Mouse (Mus musculus): ENCODE data around the gene Rad51d. TPM values are rescaled to one million over a fixed set of nuclear protein-coding genes. Genes with fewer than 3 reads are reported as not detected.

The Rad51d gene
- total and polyA plus RNA-seq, 2 experiments: 4.0 to 8.1 TPM

DNA sequence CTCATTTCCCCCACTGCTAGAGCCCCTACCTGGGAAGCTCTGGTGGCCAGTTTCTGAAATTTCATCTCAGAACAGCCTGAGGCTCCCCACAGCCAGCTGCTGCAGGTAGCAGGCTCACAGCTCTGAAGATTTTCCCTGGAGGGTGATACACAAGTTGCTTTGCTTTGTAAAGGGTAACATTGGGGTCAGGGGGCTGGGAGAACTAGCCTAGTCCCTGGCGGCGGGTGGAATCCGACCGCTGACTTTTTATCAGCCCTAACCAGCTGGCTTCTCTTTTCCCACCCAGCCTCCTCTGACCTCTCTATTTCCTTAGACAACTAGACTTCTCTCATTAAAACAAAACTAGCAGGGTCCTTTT is 44.4 kb downstream of the Rad51d start:
- no peaks in the 10 kb centered on the region for H3K27me3 ChIP-seq (ENCODE audit: control insufficient read depth, insufficient read depth, low read length)
- 7% methylated on average over 4 of the region's 4 CpGs for WGBS
- peak overlapping the region; percentile 87 for H3K27ac ChIP-seq (replicated peaks; ENCODE audit: insufficient read depth, low read depth, low read length)
- H3K4me1 ChIP-seq (ENCODE audit: control insufficient read depth, insufficient read depth, low read length): peaks cover 12% of the 10 kb centered on the region
- no peak for DNase-seq (ENCODE audit: extremely low read depth, low read depth, low spot score)
- TF ChIP-seq CTCF (IDR thresholded peaks at IDR 0.05; ENCODE audit: low read depth, low read length): no peak
- no peak for TF ChIP-seq POLR2A (IDR thresholded peaks at IDR 0.05; ENCODE audit: extremely low read depth, insufficient read depth, low read length)
- H3K9ac ChIP-seq (ENCODE audit: low read depth, low read length): peak overlapping the region; percentile 58
- no peak overlapping the region for H3K4me3 ChIP-seq (ENCODE audit: insufficient read depth, low read depth, low read length)
- no peaks in the 10 kb centered on the region for H3K36me3 ChIP-seq (ENCODE audit: control insufficient read depth, insufficient read depth, low read length)
- H3K79me2 ChIP-seq (ENCODE audit: control insufficient read depth, insufficient read depth, low read length): peaks cover 39% of the 10 kb centered on the region

DNA sequence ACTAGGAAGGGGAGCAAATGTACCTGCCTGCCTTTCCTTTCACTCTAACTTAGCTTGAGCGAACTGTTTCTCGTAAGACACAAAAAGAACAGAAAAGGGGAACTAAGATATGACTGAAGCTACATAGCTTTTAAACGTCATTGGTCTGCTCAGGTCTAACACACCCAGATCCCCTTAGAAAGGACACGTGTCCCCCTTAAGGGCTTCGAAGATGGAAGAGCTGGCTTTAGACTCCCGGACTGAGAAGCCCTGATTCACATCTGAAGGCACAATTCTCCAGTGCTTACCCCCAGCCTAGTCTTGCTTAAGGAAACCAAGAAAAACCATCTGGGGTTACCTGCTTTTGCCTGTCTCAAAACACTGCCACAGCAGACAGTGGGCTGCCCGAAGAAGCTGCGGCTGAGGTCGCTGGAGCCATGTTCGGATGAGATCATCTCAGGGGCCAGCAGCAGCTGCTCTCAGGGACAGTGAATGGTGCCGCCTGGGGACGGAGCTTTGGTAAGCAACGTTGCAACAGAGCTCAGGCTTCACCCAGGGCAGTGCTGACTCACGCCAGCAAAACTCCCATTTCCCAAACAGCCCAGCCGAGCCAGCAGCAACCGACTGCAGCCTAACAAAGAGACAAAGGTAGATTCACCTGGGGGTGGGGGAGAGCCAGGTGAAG is 44.9 kb downstream of the Rad51d start:
- H3K27ac ChIP-seq (replicated peaks; ENCODE audit: insufficient read depth, low read depth, low read length): peak overlapping the region; percentile 87
- peak overlapping the region; percentile 42 for H3K4me3 ChIP-seq (ENCODE audit: insufficient read depth, low read depth, low read length)
- peak overlapping the region; percentile 59 for H3K9ac ChIP-seq (ENCODE audit: low read depth, low read length)
- 23% methylated on average over 16 of the region's 16 CpGs for WGBS
- H3K27me3 ChIP-seq (ENCODE audit: control insufficient read depth, insufficient read depth, low read length): no peaks in the 10 kb centered on the region
- DNase-seq (ENCODE audit: extremely low read depth, low read depth, low spot score): peak; percentile 89
- peaks cover 40% of the 10 kb centered on the region for H3K79me2 ChIP-seq (ENCODE audit: control insufficient read depth, insufficient read depth, low read length)
- H3K4me1 ChIP-seq (ENCODE audit: control insufficient read depth, insufficient read depth, low read length): peaks cover 12% of the 10 kb centered on the region
- H3K36me3 ChIP-seq (ENCODE audit: control insufficient read depth, insufficient read depth, low read length): no peaks in the 10 kb centered on the region
- 0 out of 2 replicates have a peak, but pooled peaks have one; percentile 16 for TF ChIP-seq POLR2A (IDR thresholded peaks at IDR 0.05; ENCODE audit: extremely low read depth, insufficient read depth, low read length)
- peak; percentile 54 for TF ChIP-seq CTCF (IDR thresholded peaks at IDR 0.05; ENCODE audit: low read depth, low read length)

DNA sequence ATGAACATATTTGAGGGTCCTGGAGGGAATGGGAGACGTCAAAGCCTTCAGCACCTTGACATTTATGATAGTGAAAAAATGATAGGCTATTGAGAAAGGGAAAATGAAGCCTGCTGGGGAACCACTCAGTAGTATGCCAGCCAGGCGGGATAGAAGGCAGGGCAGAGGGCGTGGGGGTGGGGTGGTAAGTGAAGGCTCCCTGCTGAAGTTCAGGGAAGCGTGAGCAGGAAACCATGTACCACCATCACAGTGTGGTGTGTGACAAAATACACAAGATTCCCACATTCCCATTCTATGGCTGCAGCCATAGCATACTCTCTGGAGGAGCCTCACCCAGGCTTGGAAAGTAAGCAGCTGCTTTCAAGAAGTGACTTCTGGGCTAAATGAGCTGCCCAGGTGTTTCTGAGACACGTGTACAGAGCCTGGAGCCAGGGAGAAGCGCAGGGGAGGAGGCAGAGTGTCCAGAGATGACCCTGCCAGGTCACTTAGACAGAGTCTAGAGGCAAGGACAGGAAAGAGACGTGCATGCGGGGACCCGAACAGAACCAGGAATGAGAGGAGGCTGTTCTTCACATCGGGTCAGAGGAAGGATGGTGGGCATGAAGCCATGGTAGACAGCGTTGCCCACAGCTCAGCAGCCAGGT is 45.5 kb downstream of the Rad51d start:
- no peaks in the 10 kb centered on the region for H3K36me3 ChIP-seq (ENCODE audit: control insufficient read depth, insufficient read depth, low read length)
- H3K4me1 ChIP-seq (ENCODE audit: control insufficient read depth, insufficient read depth, low read length): peaks cover 12% of the 10 kb centered on the region
- no peaks in the 10 kb centered on the region for H3K27me3 ChIP-seq (ENCODE audit: control insufficient read depth, insufficient read depth, low read length)
- peak; percentile 81 for DNase-seq (ENCODE audit: extremely low read depth, low read depth, low spot score)
- TF ChIP-seq POLR2A (IDR thresholded peaks at IDR 0.05; ENCODE audit: extremely low read depth, insufficient read depth, low read length): no peak
- TF ChIP-seq CTCF (IDR thresholded peaks at IDR 0.05; ENCODE audit: low read depth, low read length): no peak
- H3K27ac ChIP-seq (replicated peaks; ENCODE audit: insufficient read depth, low read depth, low read length): peak overlapping the region; percentile 58
- peak overlapping the region; percentile 59 for H3K9ac ChIP-seq (ENCODE audit: low read depth, low read length)
- H3K79me2 ChIP-seq (ENCODE audit: control insufficient read depth, insufficient read depth, low read length): peaks cover 38% of the 10 kb centered on the region
- peak overlapping the region; percentile 42; the same call in 1 of the 2 replicates for H3K4me3 ChIP-seq (ENCODE audit: insufficient read depth, low read depth, low read length)
- 33% methylated on average over 11 of the region's 11 CpGs for WGBS

- Histone ChIP-seq H3K27me3 (ENCODE audit: control insufficient read depth, insufficient read depth, low read length) (no peaks in the 10 kb centered on the region), H3K9ac (ENCODE audit: low read depth, low read length) (no peak overlapping the region), H3K4me1 (ENCODE audit: control insufficient read depth, insufficient read depth, low read length) (peaks cover 2% of the 10 kb centered on the region; the same call in 1 of the 2 replicates), H3K79me2 (ENCODE audit: control insufficient read depth, insufficient read depth, low read length) (peaks cover 45% of the 10 kb centered on the region), H3K27ac (replicated peaks; ENCODE audit: insufficient read depth, low read depth, low read length) (no peak overlapping the region), H3K36me3 (ENCODE audit: control insufficient read depth, insufficient read depth, low read length) (peaks cover 8% of the 10 kb centered on the region; the same call in 1 of the 2 replicates), H3K4me3 (ENCODE audit: insufficient read depth, low read depth, low read length) (no peak overlapping the region)
- WGBS: 76% methylated on average over 5 of the region's 5 CpGs
- TF ChIP-seq POLR2A (IDR thresholded peaks at IDR 0.05; ENCODE audit: extremely low read depth, insufficient read depth, low read length) (no peak), CTCF (IDR thresholded peaks at IDR 0.05; ENCODE audit: low read depth, low read length) (no peak)
- DNase-seq (ENCODE audit: extremely low read depth, low read depth, low spot score): no peak
Measured at GRCm38 (mm10) chr11:82838511-82838910, 51.9 kb downstream of the Rad51d start.

DNA sequence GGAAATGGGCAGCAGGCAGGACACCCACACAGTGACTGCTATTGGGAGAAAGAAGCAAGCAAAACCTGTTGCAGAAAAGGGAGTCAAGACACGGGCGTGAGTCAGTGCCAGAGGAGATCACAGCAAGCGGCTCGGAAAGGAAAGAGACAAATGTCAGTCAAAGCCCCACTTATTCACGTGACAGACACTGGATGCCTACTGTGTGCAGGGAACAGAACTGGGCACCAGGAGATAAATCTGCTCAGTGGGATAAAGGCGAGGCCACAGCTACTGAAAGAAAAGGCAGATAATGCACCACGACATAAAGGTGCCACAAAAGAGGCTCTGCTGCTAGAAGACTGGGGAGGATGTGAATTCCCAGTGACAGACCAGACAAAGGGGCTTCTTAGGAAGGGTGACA is 52.6 kb downstream of the Rad51d start:
- WGBS: 92% methylated on average over 7 of the region's 7 CpGs
- no peak for DNase-seq (ENCODE audit: extremely low read depth, low read depth, low spot score)
- Histone ChIP-seq H3K4me1 (ENCODE audit: control insufficient read depth, insufficient read depth, low read length) (peaks cover 2% of the 10 kb centered on the region; the same call in 1 of the 2 replicates), H3K9ac (ENCODE audit: low read depth, low read length) (no peak overlapping the region), H3K27ac (replicated peaks; ENCODE audit: insufficient read depth, low read depth, low read length) (no peak overlapping the region), H3K4me3 (ENCODE audit: insufficient read depth, low read depth, low read length) (no peak overlapping the region), H3K36me3 (ENCODE audit: control insufficient read depth, insufficient read depth, low read length) (peaks cover 8% of the 10 kb centered on the region; the same call in 1 of the 2 replicates), H3K27me3 (ENCODE audit: control insufficient read depth, insufficient read depth, low read length) (no peaks in the 10 kb centered on the region), H3K79me2 (ENCODE audit: control insufficient read depth, insufficient read depth, low read length) (peaks cover 44% of the 10 kb centered on the region)
- TF ChIP-seq CTCF (IDR thresholded peaks at IDR 0.05; ENCODE audit: low read depth, low read length): no peak
- no peak for TF ChIP-seq POLR2A (IDR thresholded peaks at IDR 0.05; ENCODE audit: extremely low read depth, insufficient read depth, low read length)

- H3K9ac ChIP-seq (ENCODE audit: low read depth, low read length): no peak overlapping the region
- no peaks in the 10 kb centered on the region for H3K27me3 ChIP-seq (ENCODE audit: control insufficient read depth, insufficient read depth, low read length)
- no peak overlapping the region for H3K4me3 ChIP-seq (ENCODE audit: insufficient read depth, low read depth, low read length)
- H3K79me2 ChIP-seq (ENCODE audit: control insufficient read depth, insufficient read depth, low read length): peaks cover 41% of the 10 kb centered on the region
- no peak for DNase-seq (ENCODE audit: extremely low read depth, low read depth, low spot score)
- no peak overlapping the region for H3K27ac ChIP-seq (replicated peaks; ENCODE audit: insufficient read depth, low read depth, low read length)
- H3K4me1 ChIP-seq (ENCODE audit: control insufficient read depth, insufficient read depth, low read length): no peaks in the 10 kb centered on the region
- H3K36me3 ChIP-seq (ENCODE audit: control insufficient read depth, insufficient read depth, low read length): peaks cover 8% of the 10 kb centered on the region; the same call in 1 of the 2 replicates
- WGBS: 83% methylated on average over 7 of the region's 7 CpGs
- TF ChIP-seq POLR2A (IDR thresholded peaks at IDR 0.05; ENCODE audit: extremely low read depth, insufficient read depth, low read length): no peak
- no peak for TF ChIP-seq CTCF (IDR thresholded peaks at IDR 0.05; ENCODE audit: low read depth, low read length)
Measured at GRCm38 (mm10) chr11:82837192-82837591, 53.2 kb downstream of the Rad51d start.

All from liver, adult 2 months (tissue).